Mouse (Mus musculus) midbrain, embryonic 14.5 days (tissue): ENCODE measurements around the gene Prmt2. TPM values are rescaled to one million over a fixed set of nuclear protein-coding genes. Genes with fewer than 3 reads are reported as not detected.

Experiments used
- ATAC-seq: fragments of 200-750 bp; cut with Nextera tagmentation; 2 replicates; pipeline ENCODE4 v1.8.0; 2017; ENCODE audit warnings: moderate number of reproducible peaks, moderate library complexity; ENCODE audit not compliant: low FRiP score, low TSS enrichment
- DNase-seq: peaks from one replicate; pipeline ENCODE4 v3.0.0-alpha.2; 2015
- H3K27ac ChIP-seq: fragments of 300-500 bp; sonication (generic); replicated peaks from 2 replicates; pipeline ENCODE4 v1.5.1; 2014; ENCODE audit warnings: mild to moderate bottlenecking, low read depth, low read length, moderate library complexity
- H3K27me3 ChIP-seq: fragments of 300-500 bp; sonication (generic); 2 replicates; pipeline ENCODE4 v1.6.1; 2014; ENCODE audit warnings: low read length, control low read depth, mixed read lengths; ENCODE audit not compliant: control insufficient read depth, insufficient read depth
- H3K36me3 ChIP-seq: fragments of 300-500 bp; sonication (generic); 2 replicates; pipeline ENCODE4 v1.6.1; 2014; ENCODE audit warnings: low read length, control low read depth; ENCODE audit not compliant: control insufficient read depth, insufficient read depth
- H3K4me1 ChIP-seq: fragments of 300-500 bp; sonication (generic); 2 replicates; pipeline ENCODE4 v1.6.1; 2014; ENCODE audit warnings: mild to moderate bottlenecking, antibody characterized with exemption, low read length, control low read depth; ENCODE audit not compliant: control insufficient read depth, insufficient read depth
- H3K4me2 ChIP-seq: fragments of 300-500 bp; sonication (generic); 2 replicates; pipeline ENCODE4 v1.6.1; 2014; ENCODE audit warnings: mild to moderate bottlenecking, low read length, moderate library complexity
- H3K4me3 ChIP-seq: fragments of 300-500 bp; sonication (generic); replicated peaks from 2 replicates; pipeline ENCODE4 v1.5.1; 2014; ENCODE audit warnings: low read depth, low read length
- H3K9ac ChIP-seq: fragments of 300-500 bp; sonication (generic); replicated peaks from 2 replicates; pipeline ENCODE4 v1.6.1; 2014; ENCODE audit warnings: mild to moderate bottlenecking, low read length, moderate library complexity
- H3K9me3 ChIP-seq: fragments of 300-500 bp; sonication (generic); 2 replicates; pipeline ENCODE4 v1.6.1; 2016; ENCODE audit warnings: low read length, control low read depth, mixed read lengths; ENCODE audit not compliant: control insufficient read depth
- WGBS: fragments of 180-500 bp; shearing (Covaris S2); extraction: QIAGEN DNeasy Blood & Tissue Kit; methylation state at CpG from one replicate; pipeline ENCODE4 v1.1.7; 2014; 5-methylcytosine and 5-hydroxymethylcytosine counted together
- polyA plus RNA-seq: library from polyadenylated mRNA; unstranded; fragments of >200 nt; fragmentation: Nextera tagmentation; extraction: Ambion mirVana; gene quantifications from 2 replicates; pipeline ENCODE4 v1.2.1, GENCODE M21; 2014

The Prmt2 gene
- polyA plus RNA-seq, 1 experiment from 2014 or later = 357 TPM

- no peak overlapping the region for H3K4me2 ChIP-seq
- H3K36me3 ChIP-seq = no peaks in the 10 kb centered on the region
- 76% methylated on average over 2 of the region's 2 CpGs for WGBS
- no peaks in the 10 kb centered on the region for H3K27me3 ChIP-seq
- H3K27ac ChIP-seq = no peak overlapping the region
- no peaks in the 10 kb centered on the region for H3K4me1 ChIP-seq
- H3K9me3 ChIP-seq = no peaks in the 10 kb centered on the region
- no peak overlapping the region for H3K9ac ChIP-seq
- no peak for DNase-seq
- ATAC-seq = no peak
- H3K4me3 ChIP-seq = no peak overlapping the region
Measured at GRCm38 (mm10) chr10:76245106-76245505, 7.4 kb upstream of the Prmt2 start.

DNA sequence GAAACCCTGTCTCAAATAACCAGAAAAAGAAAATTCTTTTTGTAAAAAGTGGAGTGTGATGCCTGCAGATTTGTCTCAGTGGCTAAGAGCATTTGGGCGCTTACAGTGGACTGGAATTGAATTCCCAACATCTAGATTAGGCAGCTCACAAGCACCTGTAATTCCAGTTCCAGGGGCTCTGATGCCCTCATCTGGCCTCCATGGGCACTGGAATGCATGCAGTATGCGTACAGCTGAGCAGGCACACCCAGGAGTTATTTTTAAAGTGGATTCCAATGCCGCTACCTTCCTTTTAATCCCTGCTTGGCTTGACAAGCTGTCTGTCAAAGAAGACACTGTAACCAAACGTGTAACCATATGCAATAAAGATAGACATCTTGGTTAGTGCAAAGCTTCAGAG, 1.7 kb upstream of the Prmt2 start:
- no peak overlapping the region for H3K4me3 ChIP-seq
- 82% methylated on average over 4 of the region's 4 CpGs for WGBS
- H3K9ac ChIP-seq = no peak overlapping the region
- H3K9me3 ChIP-seq = no peaks in the 10 kb centered on the region
- no peaks in the 10 kb centered on the region for H3K27me3 ChIP-seq
- ATAC-seq = no peak
- no peak overlapping the region for H3K4me2 ChIP-seq
- 0 out of 2 replicates have a peak, but pooled peaks cover 9% of the 10 kb centered on the region for H3K36me3 ChIP-seq
- H3K27ac ChIP-seq = no peak overlapping the region
- peaks cover 22% of the 10 kb centered on the region for H3K4me1 ChIP-seq
- no peak for DNase-seq

DNA sequence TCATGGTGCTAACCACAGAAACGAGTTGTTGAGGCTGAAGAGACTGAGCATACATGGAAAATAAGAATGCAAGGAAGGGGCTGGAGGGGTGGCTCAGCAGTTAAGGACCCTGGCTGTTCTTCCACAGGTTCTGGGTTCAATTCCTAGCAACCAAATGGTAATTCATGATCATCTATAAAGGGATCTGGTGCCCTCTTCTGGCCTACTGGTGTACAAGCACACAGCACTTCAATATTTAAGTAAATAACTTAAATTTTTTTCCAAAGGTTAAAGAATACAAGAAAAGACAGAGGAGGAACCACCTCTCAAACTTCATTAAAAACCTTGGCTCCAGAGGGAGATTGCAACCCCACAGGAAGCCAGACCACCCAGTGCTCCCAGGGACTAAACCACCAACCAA, 8.0 kb downstream of the Prmt2 start:
- 82% methylated on average over 1 of the region's 1 CpGs for WGBS
- no peaks in the 10 kb centered on the region for H3K9me3 ChIP-seq
- DNase-seq (no peak), ATAC-seq (no peak)
- H3K4me3 ChIP-seq = no peak overlapping the region
- H3K4me1 ChIP-seq = 0 out of 2 replicates have a peak, but pooled peaks cover 4% of the 10 kb centered on the region
- peaks cover 28% of the 10 kb centered on the region for H3K36me3 ChIP-seq
- no peak overlapping the region for H3K9ac ChIP-seq
- H3K27me3 ChIP-seq = no peaks in the 10 kb centered on the region
- no peak overlapping the region for H3K4me2 ChIP-seq
- H3K27ac ChIP-seq = no peak overlapping the region

GRCm38 (mm10) chr10:76225944-76226343, 11.7 kb downstream of the Prmt2 start:
- ATAC-seq = no peak
- Histone ChIP-seq H3K36me3 (peaks cover 65% of the 10 kb centered on the region), H3K4me1 (no peaks in the 10 kb centered on the region), H3K4me3 (no peak overlapping the region), H3K27me3 (no peaks in the 10 kb centered on the region), H3K4me2 (no peak overlapping the region), H3K9ac (no peak overlapping the region), H3K9me3 (no peaks in the 10 kb centered on the region), H3K27ac (no peak overlapping the region)
- 96% methylated on average over 11 of the region's 11 CpGs for WGBS
- DNase-seq = no peak

DNA sequence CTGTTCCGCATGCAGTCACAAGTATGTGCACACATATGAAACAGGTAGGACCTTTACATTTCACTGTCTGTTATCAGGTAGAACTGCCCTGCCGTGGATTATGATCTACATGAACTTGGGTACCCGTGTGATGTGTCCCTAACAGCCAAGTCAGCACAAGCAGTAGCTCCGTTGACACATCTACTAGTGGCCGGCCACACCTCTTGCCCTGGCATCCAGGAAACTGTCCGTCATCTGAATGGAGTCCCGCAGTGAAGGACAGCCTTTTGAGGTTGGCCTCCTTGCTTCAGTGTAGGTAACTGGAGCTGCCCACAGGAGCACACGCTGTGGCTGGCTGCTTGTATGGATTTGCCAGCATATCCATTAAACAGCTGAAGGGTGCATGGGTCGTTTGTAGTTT, 19.4 kb downstream of the Prmt2 start:
- Histone ChIP-seq H3K4me2 (no peak overlapping the region), H3K27ac (no peak overlapping the region), H3K27me3 (no peaks in the 10 kb centered on the region), H3K36me3 (peaks cover 100% of the 10 kb centered on the region), H3K9ac (no peak overlapping the region), H3K4me3 (no peak overlapping the region), H3K4me1 (no peaks in the 10 kb centered on the region), H3K9me3 (peaks cover 10% of the 10 kb centered on the region)
- DNase-seq (no peak), ATAC-seq (no peak)
- 88% methylated on average over 9 of the region's 9 CpGs for WGBS

DNA sequence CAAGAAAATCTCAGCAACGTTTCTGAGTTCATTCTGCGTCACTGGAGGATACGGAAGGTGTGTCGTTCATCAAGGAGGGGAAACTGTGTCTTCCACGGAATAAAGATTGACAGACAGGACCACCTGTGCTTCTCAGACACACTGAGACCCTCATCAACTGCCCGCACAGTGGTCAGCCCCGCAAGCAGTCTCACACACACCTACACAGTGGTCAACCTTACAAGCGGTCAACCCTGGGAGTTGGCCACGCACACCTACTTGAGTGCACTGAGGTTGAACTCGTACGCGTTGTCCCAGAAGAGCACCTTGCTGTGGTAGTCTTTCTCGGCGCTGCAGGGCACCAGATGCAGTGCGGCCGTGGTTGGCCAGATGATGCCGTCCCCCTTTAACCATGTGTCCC, 20.6 kb downstream of the Prmt2 start:
- H3K9ac ChIP-seq = no peak overlapping the region
- ATAC-seq (no peak), DNase-seq (no peak)
- no peaks in the 10 kb centered on the region for H3K4me1 ChIP-seq
- no peak overlapping the region for H3K4me3 ChIP-seq
- H3K36me3 ChIP-seq = peaks cover 99% of the 10 kb centered on the region
- WGBS = 98% methylated on average over 17 of the region's 17 CpGs
- H3K27me3 ChIP-seq = no peaks in the 10 kb centered on the region
- H3K9me3 ChIP-seq = peaks cover 10% of the 10 kb centered on the region
- no peak overlapping the region for H3K4me2 ChIP-seq
- H3K27ac ChIP-seq = no peak overlapping the region

GRCm38 (mm10) chr10:76214161-76214560, 23.5 kb downstream of the Prmt2 start:
- H3K9me3 ChIP-seq = peaks cover 10% of the 10 kb centered on the region
- no peak overlapping the region for H3K4me3 ChIP-seq
- peaks cover 89% of the 10 kb centered on the region for H3K36me3 ChIP-seq
- WGBS = 93% methylated on average over 4 of the region's 4 CpGs
- no peaks in the 10 kb centered on the region for H3K4me1 ChIP-seq
- H3K4me2 ChIP-seq = no peak overlapping the region
- H3K9ac ChIP-seq = no peak overlapping the region
- no peak for DNase-seq
- H3K27me3 ChIP-seq = no peaks in the 10 kb centered on the region
- ATAC-seq = no peak
- no peak overlapping the region for H3K27ac ChIP-seq

GRCm38 (mm10) chr10:76212121-76212520, 25.5 kb downstream of the Prmt2 start:
- H3K4me3 ChIP-seq = no peak overlapping the region
- no peak overlapping the region for H3K27ac ChIP-seq
- no peak for DNase-seq
- H3K36me3 ChIP-seq = peaks cover 89% of the 10 kb centered on the region
- 95% methylated on average over 6 of the region's 6 CpGs for WGBS
- H3K9me3 ChIP-seq = peaks cover 10% of the 10 kb centered on the region
- H3K4me2 ChIP-seq = no peak overlapping the region
- no peak for ATAC-seq
- no peak overlapping the region for H3K9ac ChIP-seq
- H3K4me1 ChIP-seq = no peaks in the 10 kb centered on the region
- H3K27me3 ChIP-seq = no peaks in the 10 kb centered on the region

DNA sequence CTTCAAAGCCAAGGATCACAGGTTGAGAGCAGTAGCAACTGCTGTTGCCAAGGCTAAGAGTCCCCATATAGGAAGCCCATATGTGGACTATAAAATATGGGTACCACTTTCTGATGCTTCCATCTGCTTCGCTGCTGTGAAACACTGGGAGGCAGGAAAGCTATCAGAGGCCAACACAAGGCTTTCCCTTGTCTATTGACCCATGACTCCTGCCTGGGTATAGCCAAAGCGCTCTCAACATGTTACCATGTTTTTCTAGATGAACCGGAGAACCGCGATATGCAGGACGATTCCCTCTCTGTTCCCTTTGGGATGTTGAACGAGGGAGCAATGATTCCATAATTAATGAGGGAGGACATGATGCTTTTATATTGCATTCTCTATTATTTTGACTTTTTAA, 26.9 kb downstream of the Prmt2 start:
- Histone ChIP-seq H3K9ac (no peak overlapping the region), H3K4me3 (no peak overlapping the region), H3K36me3 (peaks cover 88% of the 10 kb centered on the region), H3K9me3 (peaks cover 10% of the 10 kb centered on the region), H3K4me2 (no peak overlapping the region), H3K27me3 (no peaks in the 10 kb centered on the region), H3K27ac (no peak overlapping the region), H3K4me1 (no peaks in the 10 kb centered on the region)
- 93% methylated on average over 7 of the region's 7 CpGs for WGBS
- no peak for DNase-seq
- no peak for ATAC-seq
